Mouse (Mus musculus) forebrain, postnatal 0 days (tissue): ENCODE data around the gene Rmnd5b. TPM values are rescaled to one million over a fixed set of nuclear protein-coding genes. Genes with fewer than 3 reads are reported as not detected.
A peak's percentile ranks its signal among the peaks of the same experiment; 100 is the strongest.

Experiments used
- ATAC-seq: fragments of 200-750 bp; cut with Nextera tagmentation; 2 replicates; pipeline ENCODE4 v1.8.0; 2017; ENCODE audit warnings: mild to moderate bottlenecking, moderate library complexity
- DNase-seq: peaks from one replicate; pipeline ENCODE4 v3.0.0-alpha.2; 2015
- H3K27ac ChIP-seq: fragments of 300-500 bp; sonication (generic); 2 replicates; pipeline ENCODE4 v1.5.1; 2014; ENCODE audit warnings: low read depth, mild to moderate bottlenecking, antibody characterized with exemption, low read length, moderate library complexity, mixed read lengths
- H3K27me3 ChIP-seq: fragments of 300-500 bp; sonication (generic); 2 replicates; pipeline ENCODE4 v1.6.1; 2014; ENCODE audit warnings: mild to moderate bottlenecking, low read length, mixed read lengths; ENCODE audit not compliant: insufficient read depth
- H3K36me3 ChIP-seq: fragments of 300-500 bp; sonication (generic); 2 replicates; pipeline ENCODE4 v1.6.1; 2014; ENCODE audit warnings: mild to moderate bottlenecking, moderate library complexity; ENCODE audit not compliant: insufficient read depth
- H3K4me1 ChIP-seq: fragments of 300-500 bp; sonication (generic); 2 replicates; pipeline ENCODE4 v1.6.1; 2014; ENCODE audit warnings: antibody characterized with exemption; ENCODE audit not compliant: insufficient read depth
- H3K4me2 ChIP-seq: fragments of 300-500 bp; sonication (generic); 2 replicates; pipeline ENCODE4 v1.6.1; 2014; ENCODE audit warnings: low read depth, mild to moderate bottlenecking, moderate library complexity
- H3K4me3 ChIP-seq: fragments of 300-500 bp; sonication (generic); 2 replicates; pipeline ENCODE4 v1.5.1; 2014; ENCODE audit warnings: low read depth, low read length, mixed read lengths
- H3K9ac ChIP-seq: fragments of 300-500 bp; sonication (generic); 2 replicates; pipeline ENCODE4 v1.6.1; 2014; ENCODE audit warnings: mild to moderate bottlenecking
- H3K9me3 ChIP-seq: fragments of 300-500 bp; sonication (generic); 2 replicates; pipeline ENCODE4 v1.6.1; 2016; ENCODE audit warnings: low read length
- CTCF ChIP-seq: sonication (generic); IDR thresholded peaks from 2 replicates; pipeline ENCODE4 v1.5.1; 2016; ENCODE audit warnings: antibody characterized with exemption, control low read depth, low read depth
- WGBS: fragments of 180-500 bp; shearing (Covaris S2); extraction: QIAGEN DNeasy Blood & Tissue Kit; methylation state at CpG from one replicate; pipeline ENCODE4 v1.1.7; 2014; 5-methylcytosine and 5-hydroxymethylcytosine counted together
- polyA plus RNA-seq: library from polyadenylated mRNA; unstranded; fragments of >200 nt; fragmentation: Nextera tagmentation; extraction: Ambion mirVana; gene quantifications from 2 replicates; pipeline ENCODE4 v1.2.1, GENCODE M21; 2015
- total RNA-seq: library from RNA; depleted of rRNA; stranded (reverse); fragments of >200 nt; gene quantifications from 2 replicates; pipeline ENCODE4 v1.2.3, GENCODE M21; 2014

The Rmnd5b gene
- total and polyA plus RNA-seq, 2 experiments from 2014 or later: 70.7 to 74.4 TPM

- H3K27ac ChIP-seq: no peak overlapping the region
- no peak overlapping the region for H3K4me3 ChIP-seq
- ATAC-seq: no peak
- no peak overlapping the region for H3K4me2 ChIP-seq
- H3K27me3 ChIP-seq: no peaks in the 10 kb centered on the region
- 88% methylated on average over 5 of the region's 5 CpGs for WGBS
- no peak for DNase-seq
- no peaks in the 10 kb centered on the region for H3K9me3 ChIP-seq
- no peaks in the 10 kb centered on the region for H3K4me1 ChIP-seq
- peaks cover 72% of the 10 kb centered on the region for H3K36me3 ChIP-seq
- no peak overlapping the region for H3K9ac ChIP-seq
- no peak for TF ChIP-seq CTCF
Observed at GRCm38 (mm10) chr11:51625187-51625820, 10.4 kb downstream of the Rmnd5b start.

GRCm38 (mm10) chr11:51622971-51623491 lies 12.7 kb downstream of the Rmnd5b start:
- no peak overlapping the region for H3K4me2 ChIP-seq
- DNase-seq (no peak), ATAC-seq (no peak)
- peaks cover 59% of the 10 kb centered on the region for H3K36me3 ChIP-seq
- H3K4me1 ChIP-seq: 0 out of 2 replicates have a peak, but pooled peaks cover 3% of the 10 kb centered on the region
- 87% methylated on average over 7 of the region's 7 CpGs for WGBS
- TF ChIP-seq CTCF: no peak
- no peak overlapping the region for H3K9ac ChIP-seq
- H3K9me3 ChIP-seq: no peaks in the 10 kb centered on the region
- H3K27me3 ChIP-seq: no peaks in the 10 kb centered on the region
- H3K4me3 ChIP-seq: no peak overlapping the region
- H3K27ac ChIP-seq: no peak overlapping the region

- WGBS: 96% methylated on average over 2 of the region's 2 CpGs
- no peak for TF ChIP-seq CTCF
- no peak for DNase-seq
Observed at GRCm38 (mm10) chr11:51621776-51622175, 13.9 kb downstream of the Rmnd5b start.

GRCm38 (mm10) chr11:51620084-51620483 lies 15.6 kb downstream of the Rmnd5b start:
- peak overlapping the region; percentile 95 for H3K4me3 ChIP-seq
- WGBS: 3% methylated on average over 11 of the region's 11 CpGs
- ATAC-seq: no peak

More at GRCm38 (mm10) chr11:51621776-51622175, 13.9 kb downstream of the Rmnd5b start:
- Histone ChIP-seq H3K9ac (no peak overlapping the region), H3K4me3 (no peak overlapping the region), H3K4me1 (0 out of 2 replicates have a peak, but pooled peaks cover 3% of the 10 kb centered on the region), H3K4me2 (no peak overlapping the region), H3K27ac (no peak overlapping the region), H3K36me3 (peaks cover 47% of the 10 kb centered on the region), H3K27me3 (no peaks in the 10 kb centered on the region), H3K9me3 (no peaks in the 10 kb centered on the region)
- ATAC-seq: no peak

GRCm38 (mm10) chr11:51619409-51620060 lies 16.2 kb downstream of the Rmnd5b start, which contains the start of gene Nhp2:
Nhp2 (plus strand) TSS chr11:51619735.
- DNase-seq (peak; percentile 95), ATAC-seq (peak; percentile 98)
- Histone ChIP-seq H3K27me3 (no peaks in the 10 kb centered on the region), H3K4me3 (peak within 1 kb of the TSS; percentile 95), H3K27ac (no peak within 1 kb of the TSS), H3K9ac (peak within 1 kb of the TSS; percentile 72), H3K4me1 (0 out of 2 replicates have a peak, but pooled peaks cover 3% of the 10 kb centered on the region), H3K36me3 (peaks cover 26% of the 10 kb centered on the region), H3K9me3 (no peaks in the 10 kb centered on the region), H3K4me2 (peak within 1 kb of the TSS; percentile 78)
- TF ChIP-seq CTCF: no peak
- WGBS: under 1% methylated on average over 51 of the region's 51 CpGs

More at GRCm38 (mm10) chr11:51620084-51620483, 15.6 kb downstream of the Rmnd5b start:
- no peak for DNase-seq
- 0 out of 2 replicates have a peak, but pooled peaks cover 3% of the 10 kb centered on the region for H3K4me1 ChIP-seq
- peak overlapping the region; percentile 72 for H3K9ac ChIP-seq
- H3K4me2 ChIP-seq: peak overlapping the region; percentile 78
- no peaks in the 10 kb centered on the region for H3K27me3 ChIP-seq
- H3K9me3 ChIP-seq: no peaks in the 10 kb centered on the region
- H3K36me3 ChIP-seq: peaks cover 32% of the 10 kb centered on the region
- H3K27ac ChIP-seq: no peak overlapping the region
- no peak for TF ChIP-seq CTCF

DNA sequence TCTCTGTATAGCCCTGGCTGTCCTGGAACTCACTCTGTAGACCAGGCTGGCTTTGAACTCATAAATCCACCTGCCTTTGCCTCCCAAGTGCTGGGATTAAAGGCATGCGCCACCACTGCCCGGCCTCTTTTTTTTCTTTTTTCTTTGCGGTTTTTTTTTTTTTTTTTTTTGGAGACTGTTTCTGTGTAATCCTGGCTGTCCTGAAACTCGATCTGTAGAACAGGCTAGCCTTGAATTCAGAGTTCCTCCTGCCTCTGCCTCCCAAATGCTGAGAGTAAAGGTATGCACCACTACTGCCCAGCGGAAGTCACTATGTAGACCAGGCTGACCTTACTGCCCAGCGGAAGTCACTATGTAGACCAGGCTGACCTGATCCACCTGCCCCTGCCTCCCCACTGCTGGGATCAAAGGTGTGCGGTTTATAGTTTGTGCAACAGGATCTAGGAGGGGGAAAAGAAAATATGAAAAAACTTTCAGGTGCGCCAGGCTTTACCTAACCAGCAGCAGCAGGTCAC lies 16.7 kb downstream of the Rmnd5b start:
- Histone ChIP-seq H3K4me3 (peak overlapping the region; percentile 95), H3K27ac (no peak overlapping the region), H3K9ac (peak overlapping the region; percentile 72; the same call in 1 of the 2 replicates), H3K4me1 (0 out of 2 replicates have a peak, but pooled peaks cover 3% of the 10 kb centered on the region), H3K4me2 (peak overlapping the region; percentile 78), H3K9me3 (no peaks in the 10 kb centered on the region), H3K36me3 (peaks cover 20% of the 10 kb centered on the region), H3K27me3 (no peaks in the 10 kb centered on the region)
- 52% methylated on average over 8 of the region's 8 CpGs for WGBS
- ATAC-seq (no peak; the same call in none of the 2 replicates), DNase-seq (no peak)
- no peak for TF ChIP-seq CTCF
